Mouse (Mus musculus) kidney, adult 2 months (tissue): ENCODE measurements at regions not wholly inside any gene's neighbourhood (a gene's known extent, or its start where the extent isn't known, plus 50 kb on each side); places are given as distances from the start of the nearest gene placed in this dataset.

Experiments used
- DNase-seq: peaks from one replicate; pipeline ENCODE4 v3.0.0; 2021
- H3K27ac ChIP-seq: fragments of 200-500 bp; 2 replicates; pipeline ENCODE4 v1.5.1; 2012; ENCODE audit warnings: low read depth, low read length, control low read depth, inconsistent platforms; ENCODE audit not compliant: insufficient read depth
- H3K27me3 ChIP-seq: fragments of 200-500 bp; replicated peaks from 2 replicates; pipeline ENCODE4 v1.6.1; 2012; ENCODE audit warnings: mild to moderate bottlenecking, moderate library complexity, low read length, inconsistent platforms; ENCODE audit not compliant: control insufficient read depth, insufficient read depth
- H3K36me3 ChIP-seq: fragments of 200-500 bp; 2 replicates; pipeline ENCODE4 v1.6.1; 2012; ENCODE audit warnings: mild to moderate bottlenecking, moderate library complexity, low read length, inconsistent platforms; ENCODE audit not compliant: control insufficient read depth, insufficient read depth
- H3K4me1 ChIP-seq: fragments of 200-500 bp; 2 replicates; pipeline ENCODE4 v1.6.1; 2011; ENCODE audit warnings: low read length; ENCODE audit not compliant: control insufficient read depth, insufficient read depth
- H3K4me3 ChIP-seq: fragments of 200-500 bp; 2 replicates; pipeline ENCODE4 v1.5.1; 2011; ENCODE audit warnings: mild to moderate bottlenecking, low read depth, low read length, control low read depth; ENCODE audit not compliant: insufficient read depth
- CTCF ChIP-seq: fragments of 200-500 bp; conservative IDR thresholded peaks from 2 replicates; pipeline ENCODE4 v1.5.1; 2011; ENCODE audit warnings: low read depth, mild to moderate bottlenecking, control low read depth, low read length, moderate library complexity, mixed read lengths; ENCODE audit not compliant: insufficient read depth, insufficient read length
- POLR2A ChIP-seq: fragments of 200-500 bp; IDR thresholded peaks from one replicate; pipeline ENCODE4 v1.6.1; 2011; ENCODE audit warnings: low read depth, low read length, control low read depth
- WGBS: fragments of 180-500 bp; shearing (Covaris S2); methylation state at CpG from one replicate; pipeline ENCODE4 v1.1.7; 2018; 5-methylcytosine and 5-hydroxymethylcytosine counted together

DNA sequence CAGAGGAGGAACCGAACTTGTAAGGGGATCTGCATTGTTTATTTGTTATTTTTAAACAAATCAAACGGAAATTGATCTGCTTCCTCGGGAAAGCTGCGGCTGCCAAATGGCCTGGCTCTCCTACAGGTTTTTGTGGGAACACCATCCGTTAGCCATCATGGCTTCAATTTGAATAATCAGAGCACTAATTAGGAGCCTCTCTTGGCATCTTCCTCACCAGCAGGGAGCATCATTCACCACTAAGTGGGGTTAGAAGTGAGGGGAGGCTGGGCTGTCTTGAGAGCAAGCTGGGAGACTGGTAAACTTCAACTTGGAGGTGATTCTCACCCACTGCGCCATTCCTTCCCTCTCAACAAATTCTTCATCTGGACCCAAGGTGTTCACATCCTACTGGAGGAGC, 60.2 kb upstream of the Xylt1 start:
- TF ChIP-seq POLR2A (no peak), CTCF (no peak)
- Histone ChIP-seq H3K4me1 (no peaks in the 10 kb centered on the region), H3K36me3 (no peaks in the 10 kb centered on the region), H3K4me3 (no peak overlapping the region), H3K27me3 (no peaks in the 10 kb centered on the region), H3K27ac (no peak overlapping the region)
- DNase-seq = no peak
- WGBS = 37% methylated on average over 6 of the region's 6 CpGs
